Mouse (Mus musculus) intestine, postnatal 0 days (tissue): ENCODE results near the gene Olfr645. TPM values are rescaled to one million over a fixed set of nuclear protein-coding genes. Genes with fewer than 3 reads are reported as not detected.

ENCODE experiments used
- ATAC-seq: fragments of 200-750 bp; cut with Nextera tagmentation; 2 replicates; pipeline ENCODE4 v1.8.0; 2017; ENCODE audit warnings: mild to moderate bottlenecking, moderate TSS enrichment, moderate library complexity
- H3K27ac ChIP-seq: fragments of 300-500 bp; sonication (generic); 2 replicates; pipeline ENCODE4 v1.5.1; 2014; ENCODE audit warnings: mild to moderate bottlenecking, low read depth, low read length, moderate library complexity
- H3K27me3 ChIP-seq: fragments of 300-500 bp; sonication (generic); replicated peaks from 2 replicates; pipeline ENCODE4 v1.6.1; 2014; ENCODE audit warnings: low read length, mixed read lengths; ENCODE audit not compliant: control insufficient read depth, insufficient read depth
- H3K36me3 ChIP-seq: fragments of 300-500 bp; sonication (generic); 2 replicates; pipeline ENCODE4 v1.6.1; 2014; ENCODE audit warnings: mild to moderate bottlenecking, moderate library complexity; ENCODE audit not compliant: control insufficient read depth, insufficient read depth
- H3K4me1 ChIP-seq: fragments of 300-500 bp; sonication (generic); replicated peaks from 2 replicates; pipeline ENCODE4 v1.6.1; 2014; ENCODE audit warnings: antibody characterized with exemption, low read length, mixed read lengths; ENCODE audit not compliant: control insufficient read depth, insufficient read depth
- H3K4me2 ChIP-seq: fragments of 300-500 bp; sonication (generic); replicated peaks from 2 replicates; pipeline ENCODE4 v1.6.1; 2014; ENCODE audit warnings: low read depth, mild to moderate bottlenecking, moderate library complexity
- H3K4me3 ChIP-seq: fragments of 300-500 bp; sonication (generic); 2 replicates; pipeline ENCODE4 v1.5.1; 2014; ENCODE audit warnings: low read depth, low read length
- H3K9ac ChIP-seq: fragments of 300-500 bp; sonication (generic); 2 replicates; pipeline ENCODE4 v1.6.1; 2014; ENCODE audit warnings: mild to moderate bottlenecking, low read depth, low read length
- H3K9me3 ChIP-seq: fragments of 300-500 bp; sonication (generic); 2 replicates; pipeline ENCODE4 v1.6.1; 2016; ENCODE audit warnings: mixed run types; ENCODE audit not compliant: control insufficient read depth
- CTCF ChIP-seq: sonication (generic); IDR thresholded peaks from 2 replicates; pipeline ENCODE4 v1.5.1; 2016; ENCODE audit warnings: low read depth, mild to moderate bottlenecking, control low read depth, antibody characterized with exemption, moderate library complexity
- WGBS: fragments of 180-500 bp; shearing (Covaris S2); extraction: QIAGEN DNeasy Blood & Tissue Kit; methylation state at CpG from one replicate; pipeline ENCODE4 v1.1.7; 2014; 5-methylcytosine and 5-hydroxymethylcytosine counted together
- polyA plus RNA-seq: library from polyadenylated mRNA; unstranded; fragments of >200 nt; fragmentation: Nextera tagmentation; extraction: Ambion mirVana; gene quantifications from 2 replicates; pipeline ENCODE4 v1.2.1, GENCODE M21; 2015

Gene Olfr645
- not detected in 2 replicates for polyA plus RNA-seq

DNA sequence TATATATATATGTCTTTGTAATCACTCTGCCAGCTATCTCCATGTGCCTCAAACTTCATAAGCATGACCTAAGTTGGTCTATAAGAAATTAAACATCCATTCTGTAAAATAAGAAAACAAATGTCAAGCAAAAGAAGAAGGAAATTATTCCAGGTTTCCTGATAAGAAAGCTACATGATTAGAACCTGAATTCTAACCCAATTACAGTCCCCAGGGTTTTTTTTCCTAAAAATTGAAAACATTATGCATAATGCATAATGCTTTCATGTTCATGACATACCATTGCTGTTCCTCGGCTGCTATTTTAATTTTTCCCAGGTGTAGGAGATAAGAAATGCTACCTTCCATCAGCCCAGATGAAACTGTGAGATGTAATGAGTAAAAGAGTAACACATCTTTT, at the start of gene Olfr645:
Olfr645 (minus strand) TSS at position 101 of the 400 bp plus-strand sequence.
- no peaks in the 10 kb centered on the region for H3K9me3 ChIP-seq
- no peak within 1 kb of the TSS for H3K27ac ChIP-seq
- H3K9ac ChIP-seq: no peak within 1 kb of the TSS
- ATAC-seq: no peak
- no peaks in the 10 kb centered on the region for H3K4me1 ChIP-seq
- WGBS: 76% methylated on average over 1 of the region's 1 CpGs
- TF ChIP-seq CTCF: no peak
- no peak within 1 kb of the TSS for H3K4me3 ChIP-seq
- H3K4me2 ChIP-seq: no peak within 1 kb of the TSS
- no peaks in the 10 kb centered on the region for H3K36me3 ChIP-seq
- no peaks in the 10 kb centered on the region for H3K27me3 ChIP-seq

DNA sequence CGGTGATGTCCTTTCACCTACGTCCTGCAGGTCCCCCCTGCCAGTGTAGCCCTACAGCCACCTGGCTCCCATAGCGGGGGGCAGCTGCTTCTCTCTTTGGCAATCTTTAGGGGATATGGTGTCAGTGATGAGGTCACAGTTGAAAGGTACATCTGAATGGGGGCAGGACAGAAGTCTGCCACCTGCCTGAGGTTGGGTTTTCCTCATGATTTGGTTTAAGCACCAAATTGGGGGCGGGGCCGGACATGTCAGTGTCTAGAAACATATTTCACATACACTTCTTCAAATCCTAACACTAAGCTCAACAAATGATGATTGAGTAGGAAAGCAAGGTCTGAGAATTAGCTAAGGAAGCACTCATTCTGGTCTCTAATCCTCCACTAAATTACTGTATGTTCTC, 44.5 kb upstream of the Olfr645 start, which contains the start of gene Ubqln5:
Ubqln5 (minus strand) TSS at position 101 of the 400 bp plus-strand sequence.
- H3K4me2 ChIP-seq: no peak within 1 kb of the TSS
- no peak for TF ChIP-seq CTCF
- no peaks in the 10 kb centered on the region for H3K4me1 ChIP-seq
- no peaks in the 10 kb centered on the region for H3K27me3 ChIP-seq
- no peak within 1 kb of the TSS for H3K27ac ChIP-seq
- H3K9me3 ChIP-seq: no peaks in the 10 kb centered on the region
- no peak for ATAC-seq
- no peak within 1 kb of the TSS for H3K9ac ChIP-seq
- H3K36me3 ChIP-seq: no peaks in the 10 kb centered on the region
- 91% methylated on average over 5 of the region's 5 CpGs for WGBS
- no peak within 1 kb of the TSS for H3K4me3 ChIP-seq

DNA sequence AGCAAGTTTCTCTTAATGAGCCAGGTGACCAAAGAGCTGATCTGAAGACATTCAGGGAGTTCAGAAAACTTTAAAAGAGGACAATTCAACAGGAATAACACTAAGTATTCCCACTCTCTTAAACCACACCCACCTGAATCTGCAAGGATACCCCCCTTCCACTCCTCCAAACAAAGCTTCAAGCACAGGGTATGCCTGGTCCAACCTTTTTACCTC, 19.4 kb upstream of the Olfr645 start, which contains the start of gene Olfr646:
Olfr646 (plus strand) TSS at position 117 of the 216 bp plus-strand sequence.
- no peaks in the 10 kb centered on the region for H3K27me3 ChIP-seq
- H3K4me2 ChIP-seq: no peak within 1 kb of the TSS
- no peaks in the 10 kb centered on the region for H3K36me3 ChIP-seq
- H3K9me3 ChIP-seq: no peaks in the 10 kb centered on the region
- no peak for TF ChIP-seq CTCF
- no peak within 1 kb of the TSS for H3K4me3 ChIP-seq
- H3K9ac ChIP-seq: no peak within 1 kb of the TSS
- ATAC-seq: no peak
- H3K4me1 ChIP-seq: no peaks in the 10 kb centered on the region
- no peak within 1 kb of the TSS for H3K27ac ChIP-seq

DNA sequence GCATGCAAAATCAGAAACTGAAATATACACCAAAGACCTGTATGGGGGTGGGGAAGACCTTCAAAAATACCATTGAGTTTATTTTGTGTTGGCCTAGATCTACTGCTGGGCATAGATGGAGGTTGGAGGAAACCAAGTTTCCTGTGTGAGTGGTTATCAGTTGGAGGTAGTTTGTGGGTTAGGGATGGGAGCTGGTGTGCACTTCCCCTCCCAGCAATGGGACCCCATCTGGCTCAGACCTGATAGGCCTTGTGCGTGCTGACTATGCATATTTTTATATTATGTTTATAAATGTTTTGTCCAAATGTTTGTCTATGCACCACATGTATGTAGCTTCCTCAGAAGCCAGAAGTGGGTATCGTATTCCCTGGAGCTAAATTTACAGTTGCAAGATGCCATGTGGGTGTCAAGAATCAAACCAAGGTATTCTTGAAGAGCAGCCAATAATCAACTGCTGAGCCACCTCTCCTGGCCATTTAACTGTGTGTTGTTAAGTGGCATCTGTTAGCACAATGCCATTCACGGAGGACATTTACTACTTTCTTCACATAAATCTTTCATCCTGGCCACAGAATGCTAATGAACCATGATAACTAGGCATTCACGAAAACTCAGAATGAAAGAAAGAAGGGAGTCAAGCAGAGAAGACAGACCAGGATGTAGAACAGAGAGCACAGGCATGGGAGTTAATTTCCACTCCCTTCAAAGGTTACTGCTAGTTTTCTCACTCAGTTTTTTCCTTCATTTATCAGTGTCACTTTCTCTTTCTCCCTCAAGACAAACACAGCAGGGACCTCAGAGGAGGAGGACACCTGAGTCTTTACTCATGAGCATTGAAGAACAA, 18.9 kb upstream of the Olfr645 start:
- no peak for ATAC-seq
- TF ChIP-seq CTCF: no peak
- H3K4me3 ChIP-seq: no peak overlapping the region
- H3K4me1 ChIP-seq: no peaks in the 10 kb centered on the region
- 48% methylated on average over 4 of the region's 4 CpGs for WGBS
- H3K27me3 ChIP-seq: no peaks in the 10 kb centered on the region
- H3K9ac ChIP-seq: no peak overlapping the region
- no peaks in the 10 kb centered on the region for H3K9me3 ChIP-seq
- H3K36me3 ChIP-seq: no peaks in the 10 kb centered on the region
- H3K27ac ChIP-seq: no peak overlapping the region
- H3K4me2 ChIP-seq: no peak overlapping the region

DNA sequence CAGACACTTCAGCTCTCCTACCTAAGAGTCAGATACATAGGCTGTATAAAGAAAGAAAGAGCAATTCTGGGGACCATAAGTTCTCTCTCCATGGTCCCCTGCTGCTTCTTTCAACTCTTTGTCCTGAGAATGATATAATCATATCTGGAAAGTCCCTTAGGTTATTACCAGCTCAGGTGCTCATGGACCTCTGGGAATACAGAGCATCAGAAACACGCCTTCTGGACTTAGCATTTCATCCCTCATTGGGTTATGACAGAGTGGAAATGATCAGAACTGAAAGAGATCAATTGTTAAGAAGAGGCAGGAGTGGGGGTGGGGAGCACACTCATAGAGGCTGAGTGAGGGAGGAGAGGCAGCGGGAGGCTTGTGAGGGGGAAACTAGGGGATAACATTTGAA, 13.5 kb downstream of the Olfr645 start, which contains the start of gene Olfr644:
Olfr644 (minus strand) TSS at position 101 of the 400 bp plus-strand sequence.
- no peak within 1 kb of the TSS for H3K4me2 ChIP-seq
- H3K27me3 ChIP-seq: no peaks in the 10 kb centered on the region
- H3K4me3 ChIP-seq: no peak within 1 kb of the TSS
- ATAC-seq: no peak
- WGBS: 71% methylated on average over 2 of the region's 2 CpGs
- no peaks in the 10 kb centered on the region for H3K4me1 ChIP-seq
- no peak within 1 kb of the TSS for H3K27ac ChIP-seq
- H3K36me3 ChIP-seq: no peaks in the 10 kb centered on the region
- no peak for TF ChIP-seq CTCF
- no peak within 1 kb of the TSS for H3K9ac ChIP-seq
- H3K9me3 ChIP-seq: no peaks in the 10 kb centered on the region

DNA sequence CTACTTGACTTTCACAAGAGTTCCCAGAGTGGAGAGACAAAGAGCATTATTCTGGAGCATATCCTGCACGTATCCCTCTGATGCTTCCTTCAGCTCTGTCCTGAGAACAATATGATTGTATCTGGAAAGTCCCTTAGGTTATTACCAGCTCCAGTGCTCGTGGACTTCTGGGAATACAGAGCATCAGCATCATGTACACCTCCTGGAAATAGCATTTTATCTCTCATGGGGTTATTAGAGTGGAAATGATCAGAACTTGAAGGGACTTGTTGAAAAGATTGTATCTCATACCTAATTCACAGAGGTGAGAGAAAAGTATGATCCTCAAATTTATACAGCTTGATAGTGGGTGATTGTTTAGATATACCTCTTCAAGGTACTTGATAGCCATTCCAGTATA, 23.9 kb downstream of the Olfr645 start, which contains the start of gene 4930516K23Rik:
4930516K23Rik (minus strand) TSS at position 101 of the 400 bp plus-strand sequence.
- Histone ChIP-seq H3K27me3 (no peaks in the 10 kb centered on the region), H3K27ac (no peak within 1 kb of the TSS), H3K4me2 (no peak within 1 kb of the TSS), H3K9me3 (no peaks in the 10 kb centered on the region), H3K36me3 (no peaks in the 10 kb centered on the region), H3K4me3 (no peak within 1 kb of the TSS), H3K9ac (no peak within 1 kb of the TSS), H3K4me1 (no peaks in the 10 kb centered on the region)
- no peak for TF ChIP-seq CTCF
- ATAC-seq: no peak
- 54% methylated on average over 2 of the region's 2 CpGs for WGBS
